Mouse (Mus musculus) kidney, postnatal 14 days (tissue): ENCODE results near the gene Tmc5.
A peak's percentile ranks its signal among the peaks of the same experiment; 100 is the strongest.

Source experiments
- DNase-seq: peaks from one replicate; pipeline ENCODE4 v3.0.0; 2022; ENCODE audit warnings: mixed read lengths

Tmc5 gene

GRCm38 (mm10) chr7:118611185-118611749 is 14.2 kb downstream of the Tmc5 start:
- DNase-seq = no peak

- DNase-seq = peak; percentile 50
These were observed 14.8 kb downstream of the Tmc5 start for GRCm38 (mm10) chr7:118611933-118612332.

- DNase-seq = no peak
These were observed 17.0 kb downstream of the Tmc5 start for GRCm38 (mm10) chr7:118614076-118614475.

- no peak for DNase-seq
These were observed 21.0 kb downstream of the Tmc5 start for GRCm38 (mm10) chr7:118618104-118618503.

GRCm38 (mm10) chr7:118620243-118620906 is 23.3 kb downstream of the Tmc5 start:
- DNase-seq = no peak

- no peak for DNase-seq
These were observed 24.0 kb downstream of the Tmc5 start for GRCm38 (mm10) chr7:118621094-118621493.

GRCm38 (mm10) chr7:118627550-118628298 is 30.6 kb downstream of the Tmc5 start:
- peak; percentile 21 for DNase-seq

GRCm38 (mm10) chr7:118633094-118633493 is 36.0 kb downstream of the Tmc5 start:
- no peak for DNase-seq

GRCm38 (mm10) chr7:118633951-118634350 is 36.9 kb downstream of the Tmc5 start:
- no peak for DNase-seq

GRCm38 (mm10) chr7:118637466-118637865 is 40.4 kb downstream of the Tmc5 start:
- no peak for DNase-seq

- DNase-seq = no peak
These were observed 49.1 kb downstream of the Tmc5 start for GRCm38 (mm10) chr7:118646237-118646636.

- DNase-seq = no peak
These were observed 52.2 kb downstream of the Tmc5 start for GRCm38 (mm10) chr7:118649328-118649727.

GRCm38 (mm10) chr7:118650119-118650518 is 53.0 kb downstream of the Tmc5 start:
- no peak for DNase-seq

GRCm38 (mm10) chr7:118650891-118651290 is 53.8 kb downstream of the Tmc5 start:
- DNase-seq = no peak

GRCm38 (mm10) chr7:118652572-118653295 is 55.6 kb downstream of the Tmc5 start:
- DNase-seq = no peak

- no peak for DNase-seq
These were observed 59.6 kb downstream of the Tmc5 start for GRCm38 (mm10) chr7:118656730-118657129.

GRCm38 (mm10) chr7:118667773-118668172 is 70.7 kb downstream of the Tmc5 start:
- DNase-seq = no peak

- DNase-seq = no peak
These were observed 73.0 kb downstream of the Tmc5 start for GRCm38 (mm10) chr7:118670142-118670541.

GRCm38 (mm10) chr7:118676826-118677225 is 79.7 kb downstream of the Tmc5 start:
- no peak for DNase-seq

GRCm38 (mm10) chr7:118688199-118688598 is 91.1 kb downstream of the Tmc5 start:
- DNase-seq = peak; percentile 74

GRCm38 (mm10) chr7:118689088-118689487 is 92.0 kb downstream of the Tmc5 start:
- DNase-seq = no peak

- no peak for DNase-seq
These were observed 94.2 kb downstream of the Tmc5 start for GRCm38 (mm10) chr7:118691287-118691686.

GRCm38 (mm10) chr7:118696146-118696545 is 99.0 kb downstream of the Tmc5 start:
- DNase-seq = no peak
